Mouse (Mus musculus) stomach, adult 2 months (tissue): ENCODE results near the gene Ccdc189. TPM values are rescaled to one million over a fixed set of nuclear protein-coding genes. Genes with fewer than 3 reads are reported as not detected.

ENCODE experiments used
- polyA plus RNA-seq: library from polyadenylated mRNA; depleted of rRNA; stranded (reverse); fragments of >200 nt; gene quantifications from 2 replicates; pipeline ENCODE4 v1.2.3, GENCODE M21; 2012; rRNA removed

The Ccdc189 gene
- 1.3 and 1.7 TPM in 2 replicates for polyA plus RNA-seq

GRCm38 (mm10) chr7:127588011-127588871, at the start of gene Ccdc189, which contains the start of gene Rnf40:
Gene Ccdc189, minus strand, starts transcription at chr7:127588595.
Gene Rnf40, plus strand, starts transcription at chr7:127588767.

GRCm38 (mm10) chr7:127614891-127615843, 26.8 kb upstream of the Ccdc189 start, which contains the start of gene Zfp629:
Gene Zfp629, minus strand, starts transcription at chr7:127615797.

GRCm38 (mm10) chr7:127572895-127573471, 15.4 kb downstream of the Ccdc189 start, which contains the start of gene Phkg2:
Gene Phkg2, plus strand, starts transcription at chr7:127573340.

GRCm38 (mm10) chr7:127561340-127561858, 27.0 kb downstream of the Ccdc189 start, which contains the start of gene Tmem265:
Gene Tmem265, plus strand, starts transcription at chr7:127561390.

Other genes with a start within 250 kb of the Ccdc189 start
- gene Zfp768, start 243.0 kb downstream of the Ccdc189 start, polyA plus RNA-seq, result 18.3 and 25.5 TPM in 2 replicates
- 3.3 and 4.0 TPM in 2 replicates for gene Zfp747, start 212.5 kb downstream of the Ccdc189 start, polyA plus RNA-seq
- 1.2 and 1.4 TPM in 2 replicates for gene 9130019O22Rik, start 201.4 kb downstream of the Ccdc189 start, polyA plus RNA-seq
- gene E430018J23Rik, start 195.0 kb downstream of the Ccdc189 start, polyA plus RNA-seq, result 2.8 and 3.5 TPM in 2 replicates
- 2.2 and 2.6 TPM in 2 replicates for gene Zfp764, start 181.8 kb downstream of the Ccdc189 start, polyA plus RNA-seq
- gene Zfp688, start 166.5 kb downstream of the Ccdc189 start, polyA plus RNA-seq, result 14.0 and 16.3 TPM in 2 replicates
- 1.6 and 1.9 TPM in 2 replicates for gene Zfp689, start 139.4 kb downstream of the Ccdc189 start, polyA plus RNA-seq
- 33.3 and 47.2 TPM in 2 replicates for gene Prr14, start 129.0 kb downstream of the Ccdc189 start, polyA plus RNA-seq
- gene Fbrs, start 109.4 kb downstream of the Ccdc189 start, polyA plus RNA-seq, result 20.3 and 21.3 TPM in 2 replicates
- 5.6 and 8.6 TPM in 2 replicates for gene Srcap, start 76.6 kb downstream of the Ccdc189 start, polyA plus RNA-seq
- 5.0 and 5.1 TPM in 2 replicates for gene Gm42715, start 69.0 kb downstream of the Ccdc189 start, polyA plus RNA-seq
- gene Tmem265, start 27.2 kb downstream of the Ccdc189 start, polyA plus RNA-seq, result 2.9 and 4.0 TPM in 2 replicates
- gene Phkg2, start 15.3 kb downstream of the Ccdc189 start, polyA plus RNA-seq, result 20.4 and 20.7 TPM in 2 replicates
- gene Rnf40, start 172 bp upstream of the Ccdc189 start, polyA plus RNA-seq, result 8.0 and 9.1 TPM in 2 replicates
- gene Zfp629, start 27.2 kb upstream of the Ccdc189 start, polyA plus RNA-seq, result 2.6 and 3.5 TPM in 2 replicates
- 20.6 and 22.6 TPM in 2 replicates for gene Bcl7c, start 120.3 kb upstream of the Ccdc189 start, polyA plus RNA-seq
- 20.2 and 35.6 TPM in 2 replicates for gene Ctf1, start 124.1 kb upstream of the Ccdc189 start, polyA plus RNA-seq
- not detected in 2 replicates for gene Ctf2, start 143.6 kb upstream of the Ccdc189 start, polyA plus RNA-seq
- 22.9 and 30.3 TPM in 2 replicates for gene Fbxl19, start 155.9 kb upstream of the Ccdc189 start, polyA plus RNA-seq
- gene Orai3, start 181.2 kb upstream of the Ccdc189 start, polyA plus RNA-seq, result 20.9 and 23.7 TPM in 2 replicates
- 4.1 and 4.5 TPM in 2 replicates for gene Setd1a, start 188.1 kb upstream of the Ccdc189 start, polyA plus RNA-seq
- not detected in 2 replicates for gene Gm49388, start 197.0 kb upstream of the Ccdc189 start, polyA plus RNA-seq
- gene Hsd3b7, start 212.0 kb upstream of the Ccdc189 start, polyA plus RNA-seq, result 21.9 and 24.6 TPM in 2 replicates
- gene Stx4a, start 235.7 kb upstream of the Ccdc189 start, polyA plus RNA-seq, result 26.6 and 29.8 TPM in 2 replicates
- 2.1 and 2.7 TPM in 2 replicates for gene Stx1b, start 236.0 kb upstream of the Ccdc189 start, polyA plus RNA-seq